Mouse (Mus musculus) limb, embryonic 11.5 days (tissue): Measurements from ENCODE around the gene Tmem102. TPM values are rescaled to one million over a fixed set of nuclear protein-coding genes. Genes with fewer than 3 reads are reported as not detected.

Experiments used
- ATAC-seq: fragments of 200-750 bp; cut with Nextera tagmentation; 2 replicates; pipeline ENCODE4 v1.8.0; 2017; ENCODE audit warnings: low read depth; ENCODE audit not compliant: insufficient number of reproducible peaks, low FRiP score, low TSS enrichment
- DNase-seq: peaks from one replicate; pipeline ENCODE4 v3.0.0-alpha.2; 2015; ENCODE audit warnings: low spot score
- H3K27ac ChIP-seq: fragments of 300-500 bp; sonication (generic); replicated peaks from 2 replicates; pipeline ENCODE4 v1.5.1; 2014; ENCODE audit warnings: low read depth, mild to moderate bottlenecking, low read length
- H3K27me3 ChIP-seq: fragments of 300-500 bp; sonication (generic); 2 replicates; pipeline ENCODE4 v1.6.1; 2014; ENCODE audit warnings: mild to moderate bottlenecking, low read length, mixed read lengths; ENCODE audit not compliant: control insufficient read depth, insufficient read depth
- H3K36me3 ChIP-seq: fragments of 300-500 bp; sonication (generic); 2 replicates; pipeline ENCODE4 v1.6.1; 2014; ENCODE audit warnings: mild to moderate bottlenecking, low read length, moderate library complexity, mixed read lengths; ENCODE audit not compliant: control insufficient read depth, insufficient read depth
- H3K4me1 ChIP-seq: fragments of 300-500 bp; sonication (generic); 2 replicates; pipeline ENCODE4 v1.6.1; 2014; ENCODE audit warnings: low read length, mixed read lengths; ENCODE audit not compliant: control insufficient read depth, insufficient read depth
- H3K4me2 ChIP-seq: fragments of 300-500 bp; sonication (generic); 2 replicates; pipeline ENCODE4 v1.6.1; 2014; ENCODE audit warnings: low read depth, mild to moderate bottlenecking, moderate library complexity; ENCODE audit not compliant: severe bottlenecking
- H3K4me3 ChIP-seq: fragments of 300-500 bp; sonication (generic); 2 replicates; pipeline ENCODE4 v1.5.1; 2014; ENCODE audit warnings: low read depth, low read length
- H3K9ac ChIP-seq: fragments of 300-500 bp; sonication (generic); 2 replicates; pipeline ENCODE4 v1.6.1; 2014; ENCODE audit warnings: mild to moderate bottlenecking, low read length
- H3K9me3 ChIP-seq: fragments of 300-500 bp; sonication (generic); 2 replicates; pipeline ENCODE4 v1.6.1; 2016; ENCODE audit warnings: low read length; ENCODE audit not compliant: control insufficient read depth
- WGBS: fragments of 180-500 bp; shearing (Covaris S2); extraction: QIAGEN DNeasy Blood & Tissue Kit; methylation state at CpG from one replicate; pipeline ENCODE4 v1.1.7; 2014; 5-methylcytosine and 5-hydroxymethylcytosine counted together
- polyA plus RNA-seq: library from polyadenylated mRNA; unstranded; fragments of >200 nt; fragmentation: Nextera tagmentation; extraction: Ambion mirVana; gene quantifications from 2 replicates; pipeline ENCODE4 v1.2.1, GENCODE M21; 2014

Gene Tmem102
- polyA plus RNA-seq, 1 experiment from 2014 or later = 2.0 TPM

DNA sequence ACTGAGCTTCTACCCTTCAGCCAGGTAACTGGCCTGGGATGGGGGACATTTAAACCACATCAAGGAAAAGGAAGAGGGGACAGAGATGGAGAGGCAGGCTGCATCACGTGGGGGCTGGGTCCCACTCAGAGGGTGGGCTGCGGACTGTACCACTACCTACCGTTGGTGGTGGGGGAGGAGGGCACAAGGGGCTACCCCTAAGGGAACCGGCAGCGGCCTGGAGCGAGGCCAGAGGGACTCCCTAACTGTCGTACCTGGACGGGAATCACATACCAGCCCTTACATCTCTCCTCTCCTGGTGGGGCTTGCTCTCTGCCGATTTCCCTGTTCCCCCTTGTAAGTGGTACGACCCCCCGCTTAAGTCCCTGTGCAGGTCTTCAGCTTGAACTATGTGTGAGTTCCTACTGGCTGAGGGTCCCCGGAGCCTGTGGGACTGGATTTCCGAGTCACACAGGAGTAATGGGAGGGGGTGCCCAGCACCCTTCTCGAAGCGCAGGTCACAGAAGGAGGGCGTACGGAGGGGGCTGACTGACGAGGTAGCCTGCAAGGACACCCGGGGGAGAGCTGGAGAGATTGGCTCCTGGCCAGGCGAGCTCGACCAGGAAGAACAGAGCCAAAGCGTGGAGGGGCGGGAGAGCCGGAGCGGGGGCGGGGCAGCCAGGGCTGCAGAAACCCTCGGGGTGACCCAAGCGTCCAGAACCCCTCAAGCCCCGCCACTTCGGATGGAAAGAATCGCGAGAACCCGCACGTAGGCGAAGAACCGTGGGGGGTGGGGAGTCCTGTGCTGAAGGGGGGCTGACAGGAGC is 4.8 kb downstream of the Tmem102 start:
- WGBS = under 1% methylated on average over 36 of the region's 36 CpGs
- Histone ChIP-seq H3K36me3 (no peaks in the 10 kb centered on the region), H3K4me3 (peak overlapping the region; percentile 46), H3K9ac (peak overlapping the region; percentile 68), H3K4me2 (peak overlapping the region; percentile 91), H3K9me3 (no peaks in the 10 kb centered on the region), H3K4me1 (peaks cover 42% of the 10 kb centered on the region), H3K27ac (0 out of 2 replicates have a peak overlapping the region, but pooled peaks have one; percentile 42), H3K27me3 (peaks cover 65% of the 10 kb centered on the region)
- ATAC-seq (peak; percentile 61; the same call in 1 of the 2 replicates), DNase-seq (peak; percentile 83)

DNA sequence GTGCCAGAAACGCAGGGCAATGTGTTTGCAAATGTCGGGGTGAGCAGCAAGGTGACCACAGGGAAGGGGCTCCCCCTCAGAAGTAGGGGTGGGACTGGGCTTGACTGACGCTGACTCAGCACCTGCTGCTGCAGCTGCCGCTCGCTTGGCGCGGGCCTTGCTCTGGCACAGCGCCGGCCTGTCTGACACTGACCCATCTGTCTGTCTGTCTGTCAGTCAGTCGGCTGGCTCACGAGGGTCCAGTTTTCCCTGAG is 5.4 kb downstream of the Tmem102 start:
- peaks cover 59% of the 10 kb centered on the region for H3K27me3 ChIP-seq
- peak overlapping the region; percentile 46 for H3K4me3 ChIP-seq
- DNase-seq (no peak), ATAC-seq (no peak)
- peaks cover 42% of the 10 kb centered on the region for H3K4me1 ChIP-seq
- no peak overlapping the region for H3K27ac ChIP-seq
- H3K9ac ChIP-seq = 0 out of 2 replicates have a peak overlapping the region, but pooled peaks have one; percentile 30
- H3K9me3 ChIP-seq = no peaks in the 10 kb centered on the region
- no peaks in the 10 kb centered on the region for H3K36me3 ChIP-seq
- H3K4me2 ChIP-seq = peak overlapping the region; percentile 91
- 0% methylated on average over 11 of the region's 11 CpGs for WGBS

DNA sequence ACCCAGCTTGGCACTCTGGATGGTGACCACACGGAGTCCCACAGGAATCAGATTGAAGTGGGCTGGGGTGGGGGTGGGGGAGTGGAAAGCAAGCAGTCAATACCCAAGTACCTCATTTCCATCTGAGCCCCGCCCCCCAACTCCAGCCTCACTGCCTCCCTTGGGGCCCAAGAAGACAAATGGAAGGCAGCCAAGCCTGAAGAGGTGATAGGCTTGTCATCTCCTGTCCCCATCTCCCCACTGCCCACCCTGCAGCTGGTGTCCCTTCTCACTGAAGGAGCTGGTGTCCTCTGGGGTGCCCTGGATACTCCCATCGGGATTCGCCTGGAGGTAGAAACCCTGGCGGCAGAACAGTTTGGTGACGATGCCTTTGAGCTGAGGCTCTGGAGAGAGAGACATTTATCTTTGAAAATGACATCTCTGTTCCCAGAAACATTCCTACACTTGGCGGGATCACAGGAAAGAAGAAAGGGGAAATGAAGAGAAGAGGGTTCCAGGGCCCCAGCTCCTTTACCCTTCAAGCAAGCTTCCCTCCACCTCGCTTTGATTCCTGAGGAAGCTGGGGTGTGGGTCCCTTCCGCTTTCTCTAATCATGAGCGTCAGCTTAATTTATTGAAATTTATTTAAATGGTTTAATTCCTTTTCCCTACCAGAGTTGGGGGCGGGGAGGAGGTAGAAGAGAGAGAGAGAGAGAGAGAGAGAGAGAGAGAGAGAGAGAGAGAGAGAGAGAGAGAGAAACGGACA is 5.9 kb downstream of the Tmem102 start:
- Histone ChIP-seq H3K4me2 (peak overlapping the region; percentile 91), H3K4me1 (peaks cover 42% of the 10 kb centered on the region), H3K9ac (no peak overlapping the region), H3K4me3 (peak overlapping the region; percentile 46; the same call in 1 of the 2 replicates), H3K27ac (no peak overlapping the region), H3K27me3 (peaks cover 54% of the 10 kb centered on the region), H3K9me3 (no peaks in the 10 kb centered on the region), H3K36me3 (no peaks in the 10 kb centered on the region)
- ATAC-seq (no peak), DNase-seq (no peak)
- WGBS = 28% methylated on average over 12 of the region's 12 CpGs

DNA sequence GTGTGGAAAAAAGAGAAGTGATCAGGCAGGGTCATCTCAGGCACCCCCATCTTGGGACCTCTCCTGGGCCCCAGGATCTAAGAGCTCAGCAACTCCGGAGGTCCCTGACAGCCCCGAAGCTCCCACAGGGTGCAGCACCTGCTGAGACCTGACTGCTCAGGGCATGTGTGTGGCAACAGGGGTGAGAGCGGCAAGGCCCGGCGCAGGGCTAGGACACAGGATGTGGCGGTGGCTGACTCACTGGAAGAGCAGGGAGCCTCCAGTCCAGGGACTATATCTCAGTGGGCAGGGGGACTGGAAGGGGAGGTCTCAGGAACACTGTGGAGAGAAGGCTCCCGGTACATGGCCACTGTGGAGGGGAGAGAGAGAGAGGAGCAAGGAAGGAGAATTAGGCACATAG is 7.5 kb downstream of the Tmem102 start:
- Histone ChIP-seq H3K4me1 (peaks cover 29% of the 10 kb centered on the region), H3K4me2 (no peak overlapping the region), H3K9me3 (no peaks in the 10 kb centered on the region), H3K27ac (no peak overlapping the region), H3K36me3 (no peaks in the 10 kb centered on the region), H3K27me3 (peaks cover 43% of the 10 kb centered on the region), H3K4me3 (no peak overlapping the region), H3K9ac (no peak overlapping the region)
- DNase-seq = no peak
- 68% methylated on average over 7 of the region's 7 CpGs for whole genome bisulfite sequencing
- no peak for ATAC-seq

DNA sequence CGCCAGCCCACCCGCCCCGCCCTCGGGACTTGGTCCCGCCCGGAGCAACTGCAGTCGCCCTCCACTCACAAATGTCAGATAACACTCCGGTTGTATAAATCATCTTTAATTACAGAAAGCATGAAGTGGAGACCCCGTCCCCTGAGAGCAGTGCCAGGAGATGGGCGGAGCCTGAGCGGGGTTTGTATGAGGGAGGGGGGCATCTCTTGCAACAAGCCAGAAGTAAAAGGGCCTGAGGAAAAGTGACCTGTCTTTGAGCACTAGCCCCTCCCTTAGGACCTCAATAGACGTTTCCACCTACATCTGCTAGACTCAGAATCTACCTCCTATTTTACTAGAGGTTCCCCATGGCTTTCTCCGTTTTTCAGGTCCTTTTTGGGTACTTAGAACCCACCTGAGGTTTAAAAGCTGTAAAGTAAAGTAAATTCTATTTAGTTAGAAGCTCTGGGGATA is 9.4 kb downstream of the Tmem102 start:
- ATAC-seq (no peak), DNase-seq (no peak)
- Histone ChIP-seq H3K9ac (no peak overlapping the region), H3K27ac (no peak overlapping the region), H3K4me1 (peaks cover 14% of the 10 kb centered on the region), H3K9me3 (no peaks in the 10 kb centered on the region), H3K4me3 (peak overlapping the region; percentile 26), H3K36me3 (no peaks in the 10 kb centered on the region), H3K27me3 (peaks cover 25% of the 10 kb centered on the region), H3K4me2 (peak overlapping the region; percentile 52)
- 3% methylated on average over 13 of the region's 13 CpGs for WGBS

DNA sequence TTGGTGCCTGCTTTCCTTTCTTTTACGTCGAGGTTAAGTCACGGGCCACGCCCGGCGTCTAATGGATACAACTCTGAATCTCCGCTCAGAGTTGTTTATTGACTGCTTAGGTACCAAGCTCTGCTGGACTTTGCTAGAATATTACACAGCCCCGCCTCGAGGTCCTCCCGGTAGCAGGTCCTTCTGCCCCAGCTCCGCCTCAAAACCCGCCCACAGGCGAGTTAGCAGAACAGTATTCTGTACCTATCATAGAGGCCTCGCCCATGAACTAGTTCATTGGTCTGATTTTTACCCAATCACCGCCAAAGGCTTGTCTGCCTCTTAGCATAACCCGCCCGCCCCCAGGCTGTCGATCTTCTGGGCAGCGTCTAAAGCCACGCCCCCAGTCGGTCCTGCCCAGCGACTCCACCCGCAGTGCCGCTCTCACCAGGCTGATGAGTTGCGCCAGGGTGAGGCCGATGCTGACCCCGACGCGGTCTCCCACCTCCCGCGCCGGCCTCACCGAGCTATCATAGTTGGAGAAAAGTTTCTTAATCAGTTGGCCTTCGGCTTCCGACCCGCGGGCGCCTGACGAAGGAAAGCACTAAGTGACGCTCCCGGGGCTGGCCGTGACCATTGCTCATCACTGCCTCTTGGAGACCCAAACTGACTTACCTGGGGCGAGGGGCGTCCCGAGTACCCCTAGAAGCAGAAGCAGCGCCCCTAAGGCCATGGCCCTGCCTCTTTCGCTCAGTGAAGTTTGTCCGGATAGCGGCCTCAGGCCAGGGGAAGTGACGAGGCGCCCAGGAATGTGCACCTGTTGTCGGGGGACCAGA is 10.0 kb downstream of the Tmem102 start, which contains the start of gene Chrnb1:
Chrnb1 (minus strand) TSS at position 776 of the 815 bp plus-strand sequence.
- Histone ChIP-seq H3K9ac (no peak within 1 kb of the TSS), H3K36me3 (no peaks in the 10 kb centered on the region), H3K27me3 (peaks cover 20% of the 10 kb centered on the region), H3K4me2 (peak within 1 kb of the TSS; percentile 52), H3K9me3 (no peaks in the 10 kb centered on the region), H3K27ac (no peak within 1 kb of the TSS), H3K4me1 (peaks cover 9% of the 10 kb centered on the region), H3K4me3 (peak within 1 kb of the TSS; percentile 26)
- ATAC-seq = peak; percentile 88
- DNase-seq = peak; percentile 88
- WGBS = 2% methylated on average over 52 of the region's 52 CpGs

DNA sequence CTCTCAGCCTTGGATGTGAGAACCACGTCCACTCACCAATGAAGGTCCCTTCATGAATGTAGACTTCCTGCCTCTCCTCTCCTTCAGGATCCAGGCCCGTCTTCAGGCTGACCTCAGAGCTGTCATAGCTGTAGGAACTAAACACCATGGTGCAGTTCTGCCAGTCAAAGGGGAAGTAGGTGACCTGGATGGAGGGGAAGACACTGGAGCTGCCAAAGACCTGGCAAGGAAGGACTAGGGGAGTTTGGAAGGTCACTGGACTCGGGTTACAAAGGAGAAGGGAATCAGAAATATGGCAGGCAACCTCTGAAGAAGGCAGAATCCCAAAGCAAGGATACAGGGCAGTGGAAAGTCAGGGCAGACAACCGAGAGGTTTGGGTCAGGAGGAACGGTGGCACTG is 12.0 kb downstream of the Tmem102 start:
- Histone ChIP-seq H3K36me3 (no peaks in the 10 kb centered on the region), H3K4me1 (no peaks in the 10 kb centered on the region), H3K9me3 (no peaks in the 10 kb centered on the region), H3K27ac (no peak overlapping the region), H3K9ac (no peak overlapping the region), H3K4me3 (no peak overlapping the region), H3K4me2 (no peak overlapping the region), H3K27me3 (peaks cover 12% of the 10 kb centered on the region)
- DNase-seq (no peak), ATAC-seq (no peak)
- whole genome bisulfite sequencing = 63% methylated on average over 5 of the region's 5 CpGs

DNA sequence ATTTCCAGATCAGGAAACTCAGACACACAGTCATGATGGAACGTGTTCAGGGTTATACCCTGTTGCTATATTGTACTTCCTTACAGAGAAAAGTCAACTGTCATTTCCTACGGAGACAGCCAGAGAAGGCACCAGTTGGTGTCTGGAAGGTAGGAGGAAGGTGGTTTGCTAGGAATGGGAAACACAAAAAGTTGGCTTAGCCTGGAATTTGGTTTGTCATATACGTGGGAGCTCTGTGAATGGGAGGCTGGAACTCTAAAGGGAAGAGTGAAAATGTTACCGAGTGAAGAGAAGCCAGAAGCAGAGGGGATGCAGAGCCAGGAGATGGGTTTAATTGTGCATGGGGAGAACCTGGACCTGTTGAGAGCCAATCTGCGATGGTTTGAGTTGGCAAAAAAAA is 14.0 kb downstream of the Tmem102 start:
- H3K27me3 ChIP-seq = peaks cover 4% of the 10 kb centered on the region; the same call in 1 of the 2 replicates
- 72% methylated on average over 5 of the region's 5 CpGs for WGBS

More for the DNA sequence above, 14.0 kb downstream of the Tmem102 start:
- DNase-seq (no peak), ATAC-seq (no peak)
- Histone ChIP-seq H3K27ac (no peak overlapping the region), H3K4me1 (no peaks in the 10 kb centered on the region), H3K4me3 (no peak overlapping the region), H3K4me2 (no peak overlapping the region), H3K9me3 (no peaks in the 10 kb centered on the region), H3K9ac (no peak overlapping the region), H3K36me3 (no peaks in the 10 kb centered on the region)
